Mouse (Mus musculus) testis, adult 2 months (tissue): ENCODE measurements around the gene Cnot3.

Experiments
- CTCF ChIP-seq: fragments of 200-500 bp; IDR thresholded peaks from 2 replicates; pipeline ENCODE4 v1.5.1; 2012; ENCODE audit warnings: low read depth, mild to moderate bottlenecking, inconsistent platforms, low read length, moderate library complexity; ENCODE audit not compliant: control insufficient read depth, insufficient read depth, insufficient replicate concordance
- POLR2A ChIP-seq: fragments of 200-500 bp; IDR thresholded peaks from 2 replicates; pipeline ENCODE4 v1.6.1; 2012; ENCODE audit warnings: low read depth, mild to moderate bottlenecking, inconsistent platforms, low read length, moderate library complexity; ENCODE audit not compliant: control insufficient read depth

GRCm38 (mm10) chr7:3609082-3609481 lies 36.0 kb upstream of the Cnot3 start:
- TF ChIP-seq POLR2A (no peak), CTCF (no peak)
